Mouse (Mus musculus) ZHBTc4 (cell line): Measurements from ENCODE around the gene Vasn.
A peak's percentile ranks its signal among the peaks of the same experiment; 100 is the strongest.

Experiments
- DNase-seq: peaks from one replicate; pipeline ENCODE4 v3.0.0-alpha.2; 2011; ENCODE audit warnings: low read depth, low spot score

Vasn gene

DNA sequence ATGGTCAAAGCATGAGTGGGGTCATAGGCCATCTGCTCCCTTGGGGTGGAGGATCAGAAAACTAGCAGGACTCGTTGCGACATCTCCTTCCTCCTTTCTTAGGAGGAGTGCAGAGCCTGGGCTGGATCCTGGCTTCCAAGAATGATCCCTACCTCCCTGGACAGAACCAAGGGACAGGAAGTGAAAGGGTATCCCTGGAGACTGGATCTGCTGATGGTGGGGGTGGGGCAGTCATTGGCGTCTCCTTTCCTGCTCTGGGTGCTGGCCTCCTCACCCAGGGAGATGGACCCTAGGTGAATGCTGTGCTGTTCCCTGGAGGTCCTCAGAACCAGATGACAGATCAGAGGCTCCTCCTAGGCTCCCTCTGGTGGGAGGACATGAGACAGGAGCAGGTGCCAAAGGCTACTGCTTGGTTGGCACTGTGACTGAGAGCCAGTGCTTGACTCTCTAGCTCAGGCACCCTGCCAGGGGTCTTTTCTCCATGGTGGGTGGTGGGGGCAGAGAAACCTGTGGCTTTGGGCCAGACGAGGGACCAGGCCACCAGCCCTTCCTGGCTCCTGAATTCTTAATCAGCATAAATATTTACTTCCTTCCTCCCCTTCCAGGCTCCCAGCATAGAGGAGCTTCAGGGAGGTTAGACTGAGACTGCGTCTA lies 33.2 kb upstream of the Vasn start:
- DNase-seq = peak; percentile 57

- DNase-seq = peak; percentile 92
Measured at GRCm38 (mm10) chr16:4607818-4608531, 31.8 kb upstream of the Vasn start.

DNA sequence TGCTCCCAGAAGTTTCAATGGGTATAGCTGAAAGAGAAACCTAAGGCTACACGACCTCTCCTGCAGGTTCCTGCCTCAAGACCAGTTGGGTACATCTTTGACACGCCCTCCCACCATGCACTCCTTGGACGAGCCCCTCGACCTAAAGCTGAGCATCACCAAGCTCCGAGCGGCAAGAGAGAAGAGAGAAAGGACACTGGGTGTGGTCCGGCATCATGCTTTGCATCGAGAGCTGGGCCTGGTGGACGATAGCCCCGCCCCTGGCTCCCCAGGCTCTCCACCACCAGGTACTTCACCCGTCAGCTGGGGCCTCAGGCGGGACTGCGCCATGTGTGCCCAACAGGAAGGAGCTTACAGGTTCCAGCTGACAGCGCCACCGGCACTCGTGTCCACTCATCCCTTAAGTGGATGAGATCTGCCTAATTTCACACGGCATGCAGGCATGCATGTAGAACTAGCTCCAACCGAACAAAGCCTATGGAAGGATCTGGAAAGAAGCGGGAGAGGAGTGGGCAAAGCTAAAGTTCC lies 31.1 kb upstream of the Vasn start:
- no peak for DNase-seq

- no peak for DNase-seq
Measured at GRCm38 (mm10) chr16:4611193-4611592, 28.5 kb upstream of the Vasn start.

GRCm38 (mm10) chr16:4611676-4612075 lies 28.1 kb upstream of the Vasn start:
- peak; percentile 61 for DNase-seq

- DNase-seq = no peak
Measured at GRCm38 (mm10) chr16:4613736-4614135, 26.0 kb upstream of the Vasn start.

- DNase-seq = no peak
Measured at GRCm38 (mm10) chr16:4614639-4615038, 25.1 kb upstream of the Vasn start.

GRCm38 (mm10) chr16:4615297-4615696 lies 24.4 kb upstream of the Vasn start:
- DNase-seq = no peak

GRCm38 (mm10) chr16:4616829-4617228 lies 22.9 kb upstream of the Vasn start:
- DNase-seq = no peak

DNA sequence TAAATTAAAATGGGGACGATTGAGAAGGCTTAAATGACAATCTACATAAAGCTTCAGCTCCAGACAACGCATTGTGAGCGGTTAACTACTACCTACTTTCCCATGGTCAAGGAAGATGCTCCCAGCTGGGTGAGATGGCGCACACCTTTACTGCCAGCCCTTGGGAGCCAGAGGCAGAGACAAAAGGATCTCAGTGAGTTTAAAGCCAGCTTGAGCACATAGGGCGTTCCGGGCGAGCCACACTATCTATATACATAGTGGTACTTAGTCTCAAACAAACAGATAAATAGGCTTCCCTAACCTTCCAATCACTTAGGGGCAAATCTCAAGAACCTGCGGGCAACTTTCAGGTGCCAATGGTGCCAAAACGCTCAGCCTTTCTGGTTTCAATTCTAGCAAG lies 15.7 kb upstream of the Vasn start:
- DNase-seq = peak; percentile 56

GRCm38 (mm10) chr16:4624481-4625110 lies 15.1 kb upstream of the Vasn start, which contains the start of gene Pam16:
Gene Pam16, minus strand, starts transcription at chr16:4624988.
- DNase-seq = peak; percentile 97

GRCm38 (mm10) chr16:4627105-4627504 lies 12.6 kb upstream of the Vasn start:
- peak; percentile 23 for DNase-seq

DNA sequence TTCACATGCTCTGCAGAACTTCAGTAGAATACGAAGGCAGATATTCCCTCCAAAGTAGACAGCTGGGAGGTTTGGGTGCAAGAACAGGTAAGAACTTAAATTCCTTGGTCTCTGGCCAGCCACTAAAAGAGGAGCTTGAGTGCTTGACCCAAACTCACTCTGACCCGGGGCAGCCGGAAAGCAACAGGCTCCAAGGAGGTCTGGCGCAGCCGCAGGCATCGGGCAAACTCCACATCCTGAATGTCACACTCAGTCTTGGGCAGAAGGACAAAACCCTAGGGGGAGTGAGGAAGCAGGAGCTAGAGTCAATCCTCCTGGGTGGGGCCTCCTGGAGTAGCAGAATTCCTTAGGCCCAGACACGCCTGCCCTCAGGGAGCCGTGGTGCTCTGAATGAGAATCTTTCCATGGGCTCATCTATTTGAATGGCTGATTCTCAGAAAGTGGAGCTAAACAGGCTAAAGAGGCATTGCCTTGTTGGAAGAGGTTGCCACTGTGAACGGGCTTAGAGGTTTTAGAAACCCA lies 10.8 kb upstream of the Vasn start:
- DNase-seq = peak; percentile 78

- DNase-seq = peak; percentile 85
Measured at GRCm38 (mm10) chr16:4629950-4630349, 9.8 kb upstream of the Vasn start.

GRCm38 (mm10) chr16:4632050-4632449 lies 7.7 kb upstream of the Vasn start:
- DNase-seq = peak; percentile 67

- DNase-seq = no peak
Measured at GRCm38 (mm10) chr16:4633661-4634060, 6.1 kb upstream of the Vasn start.

GRCm38 (mm10) chr16:4634681-4635080 lies 5.1 kb upstream of the Vasn start:
- no peak for DNase-seq

DNA sequence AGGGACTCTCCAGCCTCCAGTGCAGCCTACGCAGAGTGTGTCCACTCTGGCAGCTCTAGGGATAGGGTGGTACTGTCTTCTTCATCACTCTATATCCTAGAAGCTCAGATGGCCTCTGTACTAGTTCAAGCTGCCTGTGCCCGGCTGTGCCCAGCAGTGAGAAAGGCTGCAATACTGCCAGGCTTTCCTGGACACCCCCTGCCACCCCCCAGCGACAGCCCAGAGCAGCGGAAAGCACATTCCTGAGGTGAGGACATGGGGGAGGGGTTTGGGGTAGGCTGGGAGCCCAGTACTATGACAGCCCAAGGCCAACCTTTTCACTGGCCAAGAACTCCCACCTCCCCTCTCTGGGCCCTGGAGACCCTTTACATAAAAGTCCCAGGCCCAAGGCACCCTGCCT lies 4.0 kb upstream of the Vasn start:
- DNase-seq = no peak

- no peak for DNase-seq
Measured at GRCm38 (mm10) chr16:4638891-4639390, 800 bp upstream of the Vasn start.

DNA sequence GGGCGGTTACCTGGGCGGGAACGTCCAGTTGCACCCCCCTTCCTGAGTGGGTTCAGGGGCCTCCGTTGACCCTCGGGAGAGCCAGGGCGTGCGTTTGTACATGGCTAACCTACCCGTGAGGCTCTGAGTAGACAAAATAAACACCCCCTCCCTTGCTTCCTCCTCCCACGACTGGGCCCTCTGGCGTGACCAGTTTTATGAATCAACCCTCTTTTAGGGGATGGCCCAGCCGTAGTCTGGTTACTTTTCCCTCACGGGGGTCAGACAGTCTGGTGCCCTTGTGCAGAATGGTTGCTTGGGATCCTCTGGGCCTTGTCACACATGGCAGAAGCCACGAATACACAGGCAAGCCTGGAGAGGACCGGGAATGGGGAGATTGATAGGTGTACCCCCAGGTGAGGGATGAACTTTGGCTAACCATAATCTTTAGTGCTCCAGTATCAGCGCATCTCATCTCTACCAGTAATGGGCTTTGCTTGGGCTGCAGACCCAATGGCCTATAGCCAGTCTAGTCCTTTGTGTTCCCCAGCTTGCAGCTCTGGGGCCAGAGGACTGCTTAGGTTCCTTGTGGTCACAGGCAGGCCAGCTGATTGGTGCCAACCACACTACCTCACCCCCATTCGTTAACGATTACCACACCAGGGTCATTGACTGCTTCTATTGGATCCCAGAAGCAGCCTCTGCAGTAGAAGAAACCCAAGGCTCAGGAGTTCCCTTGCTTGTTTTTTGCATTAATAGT lies 695 bp downstream of the Vasn start:
- no peak for DNase-seq

GRCm38 (mm10) chr16:4641119-4641838 lies 1.5 kb downstream of the Vasn start:
- no peak for DNase-seq
